8 mouse cellular contexts compared by ENCODE assay signal in the genomic region with DNA sequence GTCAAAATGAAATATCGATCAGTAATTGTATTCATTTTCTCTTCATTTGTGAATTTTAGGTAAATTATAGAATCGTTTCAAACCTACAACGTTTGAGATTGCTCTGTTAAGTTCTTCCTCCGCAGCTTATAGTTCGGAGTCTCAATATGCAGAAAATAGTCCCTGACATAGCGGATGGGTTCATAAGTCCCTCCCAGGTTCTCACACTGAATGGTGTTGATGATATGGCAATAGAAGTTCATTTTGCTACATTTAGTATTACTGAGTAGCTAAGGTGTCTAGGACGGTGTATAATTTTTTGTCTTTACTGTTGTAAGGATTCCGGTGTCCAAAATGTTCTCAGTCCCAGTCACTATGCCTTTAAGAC. TPM values are rescaled to one million over a fixed set of nuclear protein-coding genes. Genes with fewer than 3 reads are reported as not detected.
DNase-seq lines count a peak whose midpoint lies in the region; ATAC-seq and TF ChIP-seq lines count a peak whose summit lies in the region.

No protein-coding gene starts in this region.

- H3K4me3 ChIP-seq in lung, embryonic 14.5 days (ENCODE audit: low read depth, low read length), result peak overlapping the region; percentile 65
- H3K4me3 ChIP-seq in embryonic facial prominence, embryonic 13.5 days, result peak overlapping the region; percentile 68
- peak overlapping the region; percentile 65 for H3K4me3 ChIP-seq in intestine, embryonic 15.5 days (replicated peaks)
- H3K4me3 ChIP-seq in neural tube, embryonic 14.5 days (ENCODE audit: low read depth, low read length), result peak overlapping the region; percentile 62; the same call in 1 of the 2 replicates

- H3K9ac ChIP-seq in lung, embryonic 14.5 days, result peak overlapping the region; percentile 65
- H3K9ac ChIP-seq in embryonic facial prominence, embryonic 13.5 days, result peak overlapping the region; percentile 58
- no peak overlapping the region for H3K9ac ChIP-seq in intestine, embryonic 15.5 days
- H3K9ac ChIP-seq in neural tube, embryonic 14.5 days (replicated peaks; ENCODE audit: low read depth, low read length), result peak overlapping the region; percentile 32; the same call in 1 of the 2 replicates

- H3K36me3 ChIP-seq in lung, embryonic 14.5 days (ENCODE audit: insufficient read depth), result no peaks in the 10 kb centered on the region
- H3K36me3 ChIP-seq in embryonic facial prominence, embryonic 13.5 days, result no peaks in the 10 kb centered on the region
- no peaks in the 10 kb centered on the region for H3K36me3 ChIP-seq in intestine, embryonic 15.5 days
- no peaks in the 10 kb centered on the region for H3K36me3 ChIP-seq in neural tube, embryonic 14.5 days (ENCODE audit: control insufficient read depth, insufficient read depth, low read length)

- no peaks in the 10 kb centered on the region for H3K4me1 ChIP-seq in lung, embryonic 14.5 days (ENCODE audit: insufficient read depth)
- no peaks in the 10 kb centered on the region for H3K4me1 ChIP-seq in embryonic facial prominence, embryonic 13.5 days
- H3K4me1 ChIP-seq in intestine, embryonic 15.5 days (replicated peaks), result no peaks in the 10 kb centered on the region
- no peaks in the 10 kb centered on the region for H3K4me1 ChIP-seq in neural tube, embryonic 14.5 days (ENCODE audit: control insufficient read depth, insufficient read depth, low read length)

- peak overlapping the region; percentile 57 for H3K4me2 ChIP-seq in lung, embryonic 14.5 days
- peak overlapping the region; percentile 50 for H3K4me2 ChIP-seq in embryonic facial prominence, embryonic 13.5 days
- peak overlapping the region; percentile 53 for H3K4me2 ChIP-seq in intestine, embryonic 15.5 days (replicated peaks)
- peak overlapping the region; percentile 40; the same call in 1 of the 2 replicates for H3K4me2 ChIP-seq in neural tube, embryonic 14.5 days (ENCODE audit: low read depth, low read length)

- H3K9me3 ChIP-seq in lung, embryonic 14.5 days (ENCODE audit: low read depth, low read length), result no peaks in the 10 kb centered on the region
- H3K9me3 ChIP-seq in embryonic facial prominence, embryonic 13.5 days, result no peaks in the 10 kb centered on the region
- no peaks in the 10 kb centered on the region for H3K9me3 ChIP-seq in intestine, embryonic 15.5 days
- no peaks in the 10 kb centered on the region for H3K9me3 ChIP-seq in neural tube, embryonic 14.5 days (ENCODE audit: control insufficient read depth, low read length)

- peaks cover 7% of the 10 kb centered on the region; the same call in 1 of the 2 replicates for H3K27me3 ChIP-seq in lung, embryonic 14.5 days (ENCODE audit: insufficient read depth, low read length)
- H3K27me3 ChIP-seq in embryonic facial prominence, embryonic 13.5 days, result peaks cover 20% of the 10 kb centered on the region
- H3K27me3 ChIP-seq in intestine, embryonic 15.5 days (replicated peaks), result peaks cover 3% of the 10 kb centered on the region; the same call in 1 of the 2 replicates
- H3K27me3 ChIP-seq in neural tube, embryonic 14.5 days (ENCODE audit: control insufficient read depth, insufficient read depth, low read length), result no peaks in the 10 kb centered on the region

- DNase-seq in lung, embryonic 14.5 days, result peak; percentile 55
- DNase-seq in lung, postnatal 10 days, result no peak
- no peak for DNase-seq in thymus, adult 18-20 months
- no peak for DNase-seq in layer of hippocampus, postnatal 14 days (ENCODE audit: low spot score in 2 of 2)

- no peak for ATAC-seq in lung, embryonic 14.5 days (ENCODE audit: insufficient read depth)
- no peak for ATAC-seq in embryonic facial prominence, embryonic 13.5 days (ENCODE audit: insufficient number of reproducible peaks, insufficient read depth, low FRiP score, low TSS enrichment, low read depth)
- ATAC-seq in intestine, embryonic 15.5 days, result no peak; the same call in 1 of the 2 replicates
- ATAC-seq in neural tube, embryonic 14.5 days (ENCODE audit: low read depth), result no peak; the same call in 1 of the 2 replicates
- no peak for ATAC-seq in erythroid progenitor cell, adult 5-6 weeks (replicated peaks; ENCODE audit: low FRiP score, poor library complexity, severe bottlenecking)

- peak overlapping the region; percentile 94 for H3K27ac ChIP-seq in lung, embryonic 14.5 days (ENCODE audit: low read depth)
- peak overlapping the region; percentile 93 for H3K27ac ChIP-seq in embryonic facial prominence, embryonic 13.5 days
- H3K27ac ChIP-seq in intestine, embryonic 15.5 days, result peak overlapping the region; percentile 91
- peak overlapping the region; percentile 92 for H3K27ac ChIP-seq in neural tube, embryonic 14.5 days (ENCODE audit: low read depth, low read length)

- 23% methylated on average over 8 of the region's 8 CpGs for WGBS in lung, embryonic 14.5 days
- WGBS in embryonic facial prominence, embryonic 13.5 days, result 34% methylated on average over 8 of the region's 8 CpGs
- WGBS in intestine, embryonic 15.5 days, result 38% methylated on average over 8 of the region's 8 CpGs
- 29% methylated on average over 8 of the region's 8 CpGs for WGBS in neural tube, embryonic 14.5 days

- no peak for TF ChIP-seq CTCF in lung, embryonic 14.5 days (IDR thresholded peaks at IDR 0.05; ENCODE audit: low read depth)

RNA-seq across cellular contexts. Expression of gene Usp9x, which starts 1.1 kb away (rescaled TPM):
- polyA plus RNA-seq in lung, embryonic 14.5 days (2014; fragmentation: Nextera tagmentation; extraction: Ambion mirVana), result 54.9 and 57.6 TPM in 2 replicates
- polyA plus RNA-seq in embryonic facial prominence, embryonic 13.5 days (2015; fragmentation: Nextera tagmentation; extraction: Ambion mirVana), result 28.8 and 31.7 TPM in 2 replicates
- polyA plus RNA-seq in intestine, embryonic 15.5 days (2015; fragmentation: Nextera tagmentation; extraction: Ambion mirVana), result 21.3 and 21.5 TPM in 2 replicates
- polyA plus RNA-seq in neural tube, embryonic 14.5 days (2014; fragmentation: Nextera tagmentation; extraction: Ambion mirVana), result 84.6 and 108 TPM in 2 replicates
- total RNA-seq in erythroid progenitor cell, adult 5-6 weeks (2015; ENCODE audit: low replicate concordance), result 106 and 107 TPM in 2 replicates
- total RNA-seq in erythroid progenitor cell, adult 5-6 weeks (2017; ENCODE audit: low replicate concordance), result 130 and 139 TPM in 2 replicates
- total RNA-seq in layer of hippocampus, postnatal 14 days (2021), result 100 to 1,000 TPM; 255 to 256 TPM
